Mouse (Mus musculus) limb, embryonic 14.5 days (tissue): Measurements from ENCODE around the gene Hist1h2bf. TPM values are rescaled to one million over a fixed set of nuclear protein-coding genes. Genes with fewer than 3 reads are reported as not detected.

Experiments used
- ATAC-seq: fragments of 200-750 bp; cut with Nextera tagmentation; 2 replicates; pipeline ENCODE4 v1.8.0; 2017; ENCODE audit warnings: low read depth, moderate number of reproducible peaks, moderate TSS enrichment; ENCODE audit not compliant: low FRiP score
- DNase-seq: peaks from one replicate; pipeline ENCODE4 v3.0.0-alpha.2; 2015; ENCODE audit warnings: low spot score
- H3K27ac ChIP-seq: fragments of 300-500 bp; sonication (generic); replicated peaks from 2 replicates; pipeline ENCODE4 v1.5.1; 2014; ENCODE audit warnings: low read depth, mild to moderate bottlenecking, low read length, moderate library complexity, mixed read lengths
- H3K27me3 ChIP-seq: fragments of 300-500 bp; sonication (generic); 2 replicates; pipeline ENCODE4 v1.6.1; 2014; ENCODE audit warnings: low read length, mixed read lengths; ENCODE audit not compliant: control insufficient read depth, insufficient read depth
- H3K36me3 ChIP-seq: fragments of 300-500 bp; sonication (generic); 2 replicates; pipeline ENCODE4 v1.6.1; 2014; ENCODE audit warnings: mild to moderate bottlenecking, low read length, moderate library complexity, mixed read lengths; ENCODE audit not compliant: control insufficient read depth, insufficient read depth
- H3K4me1 ChIP-seq: fragments of 300-500 bp; sonication (generic); 2 replicates; pipeline ENCODE4 v1.6.1; 2014; ENCODE audit warnings: antibody characterized with exemption, low read length, mixed read lengths; ENCODE audit not compliant: control insufficient read depth, insufficient read depth
- H3K4me2 ChIP-seq: fragments of 300-500 bp; sonication (generic); replicated peaks from 2 replicates; pipeline ENCODE4 v1.6.1; 2014; ENCODE audit warnings: low read depth, mild to moderate bottlenecking, low read length, moderate library complexity; ENCODE audit not compliant: severe bottlenecking
- H3K4me3 ChIP-seq: fragments of 300-500 bp; sonication (generic); replicated peaks from 2 replicates; pipeline ENCODE4 v1.5.1; 2014; ENCODE audit warnings: low read length
- H3K9ac ChIP-seq: fragments of 300-500 bp; sonication (generic); 2 replicates; pipeline ENCODE4 v1.6.1; 2014; ENCODE audit warnings: mild to moderate bottlenecking, low read depth, low read length, moderate library complexity; ENCODE audit not compliant: severe bottlenecking
- H3K9me3 ChIP-seq: fragments of 300-500 bp; sonication (generic); 2 replicates; pipeline ENCODE4 v1.6.1; 2016; ENCODE audit warnings: low read length; ENCODE audit not compliant: control insufficient read depth
- POLR2A ChIP-seq: fragments of 200-500 bp; IDR thresholded peaks from 2 replicates; pipeline ENCODE4 v1.8.0; 2012; ENCODE audit warnings: inconsistent platforms, mild to moderate bottlenecking, moderate library complexity, borderline replicate concordance; ENCODE audit not compliant: insufficient read depth, insufficient read length; ENCODE audit errors: extremely low read depth
- WGBS: fragments of 180-500 bp; shearing (Covaris S2); extraction: QIAGEN DNeasy Blood & Tissue Kit; methylation state at CpG from one replicate; pipeline ENCODE4 v1.1.7; 2014; 5-methylcytosine and 5-hydroxymethylcytosine counted together
- polyA plus RNA-seq, 2 experiments: library from polyadenylated mRNA; depleted of rRNA in 1 of 2; stranded (reverse) in 1 of 2; unstranded in 1 of 2; fragments of >200 nt; fragmentation: Nextera tagmentation in 1 of 2; extraction: Ambion mirVana in 1 of 2; gene quantifications; 2 replicates each; pipeline versions ENCODE4 v1.2.1 to v1.2.3; 2012 to 2014

Gene Hist1h2bf
- polyA plus RNA-seq, 2 experiments, result 5.3 to 17.8 TPM

DNA sequence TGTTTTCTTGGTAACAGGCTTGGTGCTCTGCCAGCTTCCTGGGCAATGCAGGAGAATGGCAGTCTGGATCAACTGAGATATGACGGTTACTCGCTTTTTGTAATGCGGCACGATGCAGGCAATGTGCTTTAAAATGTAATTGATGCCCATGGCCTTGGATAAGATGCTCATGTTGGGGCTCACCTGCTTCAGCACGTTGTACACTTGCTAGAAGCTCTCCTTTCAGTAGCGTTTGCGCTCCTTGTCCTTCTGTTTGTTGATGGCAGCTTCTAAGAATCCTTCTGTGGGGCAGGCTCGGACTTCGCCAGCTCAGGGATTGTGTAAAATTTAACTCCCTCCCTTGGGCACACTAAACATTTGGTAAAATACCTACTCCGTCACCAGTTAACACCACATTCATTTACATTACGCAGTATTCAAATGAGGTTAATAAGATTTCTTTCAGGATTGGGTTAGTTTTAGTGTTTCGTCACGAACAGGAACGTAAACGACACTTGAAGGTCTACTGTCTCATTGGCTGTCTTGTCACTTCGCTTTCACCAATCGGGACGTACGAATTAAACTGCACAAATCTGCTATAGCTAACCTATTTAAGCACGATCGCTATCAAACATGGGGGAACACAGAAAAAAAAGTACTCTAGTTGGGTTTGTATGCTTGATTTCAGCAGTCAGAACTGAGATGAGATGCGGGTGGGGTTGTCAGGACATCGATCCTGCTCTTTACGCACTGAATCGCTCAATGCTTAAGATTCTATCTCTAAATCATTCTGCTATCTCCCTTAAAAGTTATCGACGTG is 46.9 kb upstream of the Hist1h2bf start, which contains the start of gene Hist1h2be:
Gene Hist1h2be, minus strand, starts transcription at position 392 of the 799 bp plus-strand sequence.
- Histone ChIP-seq H3K9me3 (no peaks in the 10 kb centered on the region), H3K4me2 (peak within 1 kb of the TSS; percentile 88), H3K27me3 (no peaks in the 10 kb centered on the region), H3K36me3 (no peaks in the 10 kb centered on the region), H3K4me1 (no peaks in the 10 kb centered on the region), H3K27ac (peak within 1 kb of the TSS; percentile 97), H3K9ac (peak within 1 kb of the TSS; percentile 82), H3K4me3 (peak within 1 kb of the TSS; percentile 61)
- ATAC-seq (peak; percentile 85), DNase-seq (peak; percentile 96)
- 1% methylated on average over 27 of the region's 27 CpGs for WGBS
- TF ChIP-seq POLR2A, result no peak

DNA sequence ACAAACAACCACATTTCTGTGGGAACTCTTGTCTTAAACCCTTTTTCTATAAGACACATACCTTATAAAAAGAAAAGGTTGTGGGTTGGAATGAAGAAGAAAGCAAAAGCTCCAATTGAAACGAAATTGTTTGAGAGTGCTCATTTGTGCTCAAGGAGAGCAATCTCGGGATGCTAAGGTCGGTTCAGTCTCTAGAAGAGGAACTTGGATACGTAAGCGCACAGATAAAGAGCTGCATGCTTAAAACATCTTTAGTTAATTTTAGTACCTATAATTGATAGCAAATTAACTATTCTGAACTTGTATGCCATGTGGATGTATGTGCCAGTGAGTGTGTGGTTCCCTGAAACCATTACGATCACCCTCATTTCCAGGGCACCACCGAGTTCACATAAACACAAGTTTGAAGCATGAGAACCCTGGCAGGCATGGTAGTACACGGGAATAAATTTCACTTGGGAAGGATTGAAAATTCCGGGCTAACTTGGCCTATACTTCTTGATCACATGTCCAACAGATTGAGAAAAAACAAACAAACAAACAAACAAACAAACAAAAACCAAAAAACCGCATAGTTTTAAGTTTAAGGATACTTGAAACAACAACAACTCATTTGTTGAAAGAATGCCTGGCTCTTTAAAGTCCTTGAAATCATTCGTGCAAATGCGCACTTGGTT is 46.2 kb upstream of the Hist1h2bf start:
- Histone ChIP-seq H3K4me1 (no peaks in the 10 kb centered on the region), H3K4me3 (peak overlapping the region; percentile 61), H3K27ac (peak overlapping the region; percentile 97), H3K9me3 (no peaks in the 10 kb centered on the region), H3K27me3 (no peaks in the 10 kb centered on the region), H3K36me3 (no peaks in the 10 kb centered on the region), H3K9ac (peak overlapping the region; percentile 56), H3K4me2 (peak overlapping the region; percentile 88)
- 50% methylated on average over 12 of the region's 12 CpGs for WGBS
- ATAC-seq, result no peak
- no peak for TF ChIP-seq POLR2A
- no peak for DNase-seq

DNA sequence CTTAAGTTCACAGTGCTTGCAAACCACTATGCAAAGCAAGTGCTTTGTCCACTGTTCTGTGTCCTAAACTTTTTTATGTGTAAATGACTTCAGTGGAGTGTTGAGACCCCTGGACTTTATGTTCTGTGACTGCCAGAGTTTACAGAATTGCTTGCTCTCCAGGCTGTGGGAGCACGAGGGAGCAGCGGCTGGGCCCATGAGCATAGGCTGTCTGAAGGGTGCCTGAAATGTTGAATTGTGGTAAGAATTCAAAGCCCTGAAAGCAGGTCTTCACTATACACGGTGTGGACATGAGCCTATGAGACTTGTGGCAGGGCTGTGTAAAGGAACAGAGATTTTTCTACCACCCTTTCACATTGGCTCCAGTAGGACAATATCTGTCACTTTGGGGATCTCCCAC is 37.6 kb upstream of the Hist1h2bf start:
- H3K9me3 ChIP-seq, result no peaks in the 10 kb centered on the region
- H3K4me2 ChIP-seq, result no peak overlapping the region
- no peaks in the 10 kb centered on the region for H3K4me1 ChIP-seq
- H3K9ac ChIP-seq, result no peak overlapping the region
- DNase-seq, result no peak
- no peak for TF ChIP-seq POLR2A
- H3K36me3 ChIP-seq, result no peaks in the 10 kb centered on the region
- no peak overlapping the region for H3K4me3 ChIP-seq
- WGBS, result 85% methylated on average over 3 of the region's 3 CpGs
- no peaks in the 10 kb centered on the region for H3K27me3 ChIP-seq
- no peak for ATAC-seq
- H3K27ac ChIP-seq, result no peak overlapping the region

DNA sequence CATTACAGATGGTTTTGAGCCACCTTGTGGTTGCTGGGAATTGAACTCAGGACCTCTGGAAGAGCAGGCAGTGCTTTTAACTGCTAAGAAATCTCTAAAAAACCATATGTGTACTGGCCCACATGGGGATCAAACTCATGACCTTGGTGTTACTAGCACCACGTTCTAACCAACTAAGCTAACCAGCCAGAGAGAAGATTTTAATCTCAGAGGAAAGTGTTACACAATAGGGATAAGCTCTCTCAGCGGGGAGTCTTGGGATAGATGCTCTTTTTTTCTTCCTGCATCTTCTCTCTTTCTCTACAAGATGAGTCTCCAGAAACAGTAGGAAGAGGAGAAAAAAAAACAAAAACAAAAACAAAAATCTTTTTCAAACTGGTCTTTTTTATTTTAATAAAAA is 36.4 kb upstream of the Hist1h2bf start:
- ATAC-seq (no peak), DNase-seq (no peak)
- TF ChIP-seq POLR2A, result no peak
- 71% methylated on average over 2 of the region's 2 CpGs for WGBS
- Histone ChIP-seq H3K9ac (no peak overlapping the region), H3K27me3 (no peaks in the 10 kb centered on the region), H3K4me3 (no peak overlapping the region), H3K4me2 (no peak overlapping the region), H3K27ac (no peak overlapping the region), H3K4me1 (no peaks in the 10 kb centered on the region), H3K36me3 (no peaks in the 10 kb centered on the region), H3K9me3 (no peaks in the 10 kb centered on the region)

DNA sequence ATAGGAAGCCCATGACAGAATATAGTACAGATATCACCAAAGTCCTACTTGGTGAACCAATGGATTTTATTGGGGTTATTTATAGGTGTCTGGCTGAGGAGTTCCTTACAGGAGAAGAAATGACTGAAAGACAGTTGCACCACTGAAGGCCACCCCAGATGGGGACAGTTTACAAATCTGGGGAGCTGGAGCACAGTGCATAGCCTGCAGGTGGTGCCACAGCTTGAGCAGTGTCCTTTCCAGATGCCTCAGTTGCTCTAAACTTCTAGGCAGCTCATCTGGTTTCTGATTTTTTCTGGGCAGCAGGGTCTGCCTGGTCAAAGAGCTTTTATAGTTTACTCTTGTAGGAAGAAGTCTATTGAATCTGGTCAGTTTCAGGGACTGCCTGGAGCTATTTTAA is 35.8 kb upstream of the Hist1h2bf start:
- ATAC-seq (no peak), DNase-seq (no peak)
- H3K27me3 ChIP-seq, result no peaks in the 10 kb centered on the region

More for the DNA sequence above, 35.8 kb upstream of the Hist1h2bf start:
- Histone ChIP-seq H3K27ac (no peak overlapping the region), H3K4me1 (no peaks in the 10 kb centered on the region), H3K9me3 (no peaks in the 10 kb centered on the region), H3K36me3 (no peaks in the 10 kb centered on the region), H3K4me2 (no peak overlapping the region), H3K9ac (no peak overlapping the region), H3K4me3 (no peak overlapping the region)
- TF ChIP-seq POLR2A, result no peak
